Mouse (Mus musculus): Measurements from ENCODE around the gene Olfr1313. TPM values are rescaled to one million over a fixed set of nuclear protein-coding genes. Genes with fewer than 3 reads are reported as not detected.

Olfr1313 gene
- polyA plus RNA-seq (2012; rRNA removed): not detected in 2 replicates

DNA sequence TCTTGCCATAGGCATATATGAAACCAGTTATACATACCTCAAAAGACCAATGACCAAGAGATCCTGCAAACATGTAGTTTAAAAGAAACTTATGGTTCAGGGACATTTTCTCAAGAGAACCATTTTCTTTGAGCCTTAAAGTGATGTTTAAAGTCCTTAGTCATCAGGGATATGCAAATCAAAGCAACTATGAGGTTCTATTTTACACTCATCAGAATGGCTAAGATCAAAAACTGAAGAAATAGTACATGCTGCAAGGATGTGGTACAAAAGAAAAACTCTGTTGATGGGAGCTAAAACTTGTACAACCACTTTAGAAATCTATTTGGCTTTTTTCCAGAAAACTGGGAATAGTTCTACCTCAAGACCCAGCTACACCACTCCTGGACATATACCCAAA lies at the start of gene Olfr1313:
Gene Olfr1313 (minus strand): TSS at position 101 of the 400 bp plus-strand sequence.

DNA sequence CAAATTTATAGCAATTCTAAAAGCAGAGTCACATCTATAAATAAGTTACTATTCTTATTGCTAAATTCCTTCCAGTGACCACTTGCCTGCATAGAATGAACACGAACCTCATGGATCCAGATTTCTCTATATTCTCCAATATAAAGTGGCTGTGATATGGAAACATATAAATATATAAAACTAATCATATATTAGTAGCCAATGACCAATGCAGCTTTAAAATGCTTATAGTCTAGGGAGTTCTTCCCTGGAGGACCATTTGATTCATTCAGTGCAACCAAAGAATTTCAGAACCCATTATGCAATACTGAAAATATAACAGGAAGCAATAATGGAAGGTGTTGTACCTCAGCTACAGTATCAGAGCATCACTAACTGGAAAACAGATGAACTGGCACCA lies 37.7 kb upstream of the Olfr1313 start, which contains the start of gene Olfr1315-ps1:
Gene Olfr1315-ps1 (minus strand): TSS at position 101 of the 400 bp plus-strand sequence.

DNA sequence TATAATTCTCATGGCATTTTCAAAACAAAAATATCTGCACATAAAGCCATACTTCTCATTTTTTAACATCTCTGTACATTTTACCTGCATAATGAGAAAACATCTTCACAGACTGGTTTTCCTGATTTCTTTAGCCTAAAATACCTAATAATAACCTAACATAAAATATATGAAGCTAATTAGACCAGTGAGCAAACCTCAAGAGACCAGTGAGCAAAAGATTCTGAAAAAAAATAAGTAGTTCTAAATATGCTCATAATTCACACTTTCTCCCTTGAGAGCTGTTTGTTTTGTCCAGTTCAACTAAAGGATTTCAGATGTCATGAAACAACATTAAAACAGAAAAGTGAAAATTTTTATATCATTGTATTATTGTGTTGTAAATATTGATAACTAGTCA lies 19.0 kb upstream of the Olfr1313 start, which contains the start of gene Olfr1314:
Gene Olfr1314 (minus strand): TSS at position 101 of the 400 bp plus-strand sequence.

DNA sequence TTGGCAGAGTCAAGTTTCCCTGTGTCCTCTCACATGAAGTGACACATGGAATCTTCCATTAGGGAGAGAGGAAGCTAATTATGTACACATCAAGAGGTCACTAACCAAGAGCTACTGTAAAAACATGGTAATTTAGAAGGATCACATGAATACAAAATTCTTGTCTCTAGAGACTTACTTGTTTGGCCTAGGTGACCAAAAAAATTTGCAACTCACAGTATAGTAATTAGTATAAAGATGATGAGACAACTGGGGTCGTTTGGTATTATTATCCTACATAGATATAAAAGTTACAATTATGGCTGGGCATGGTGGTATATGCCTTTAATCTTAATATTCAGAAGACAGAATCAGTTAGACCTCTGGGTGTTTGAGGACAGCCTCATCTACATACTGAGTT lies 27.5 kb downstream of the Olfr1313 start, which contains the start of gene Olfr1312:
Gene Olfr1312 (minus strand): TSS at position 101 of the 400 bp plus-strand sequence.

DNA sequence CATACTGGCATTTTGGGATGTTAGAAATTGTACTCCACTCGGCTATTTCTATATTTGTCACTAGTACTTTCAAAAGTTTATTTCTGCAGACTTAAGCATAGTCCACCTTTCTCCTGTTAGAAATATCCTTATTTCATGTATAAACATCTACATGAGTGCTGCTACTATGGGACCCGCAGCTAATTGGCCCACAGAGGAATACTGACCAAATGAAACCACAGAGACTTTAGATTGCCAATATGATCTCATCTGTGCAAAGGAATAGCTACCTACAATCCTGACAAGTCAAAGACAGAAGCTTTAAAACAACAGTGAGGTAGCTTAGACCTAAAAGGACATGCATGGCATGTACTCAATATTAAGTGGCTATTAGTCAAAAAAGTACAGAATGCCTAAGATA lies 53.3 kb downstream of the Olfr1313 start, which contains the start of gene Olfr1311:
Gene Olfr1311 (minus strand): TSS at position 101 of the 400 bp plus-strand sequence.

Other genes starting within 250 kb of the Olfr1313 start
- not detected in 2 replicates for gene Olfr1305, start 200.7 kb downstream of the Olfr1313 start, polyA plus RNA-seq (2012; rRNA removed)
- not detected in 2 replicates for gene Olfr1306, start 161.6 kb downstream of the Olfr1313 start, polyA plus RNA-seq (2012; rRNA removed)
- gene Olfr1307, start 128.4 kb downstream of the Olfr1313 start, polyA plus RNA-seq (2012; rRNA removed): not detected in 2 replicates
- not detected in 2 replicates for gene Olfr1308, start 112.9 kb downstream of the Olfr1313 start, polyA plus RNA-seq (2012; rRNA removed)
- not detected in 2 replicates for gene Olfr1309, start 87.6 kb downstream of the Olfr1313 start, polyA plus RNA-seq (2012; rRNA removed)
- not detected in 2 replicates for gene Olfr1310, start 65.1 kb downstream of the Olfr1313 start, polyA plus RNA-seq (2012; rRNA removed)
- gene Olfr1311, start 53.4 kb downstream of the Olfr1313 start, polyA plus RNA-seq (2012; rRNA removed): not detected in 2 replicates
- gene Olfr1312, start 27.6 kb downstream of the Olfr1313 start, polyA plus RNA-seq (2012; rRNA removed): not detected in 2 replicates
- gene Olfr1314, start 18.9 kb upstream of the Olfr1313 start, polyA plus RNA-seq (2012; rRNA removed): not detected in 2 replicates
- gene Olfr1315-ps1, start 37.6 kb upstream of the Olfr1313 start, polyA plus RNA-seq (2012; rRNA removed): not detected in 2 replicates
- not detected in 2 replicates for gene Olfr1316, start 57.1 kb upstream of the Olfr1313 start, polyA plus RNA-seq (2012; rRNA removed)
- not detected in 2 replicates for gene Olfr1317, start 62.5 kb upstream of the Olfr1313 start, polyA plus RNA-seq (2012; rRNA removed)
- not detected in 2 replicates for gene Olfr1318, start 76.4 kb upstream of the Olfr1313 start, polyA plus RNA-seq (2012; rRNA removed)
- 68.9 and 103 TPM in 2 replicates for gene Lpcat4, start 161.6 kb upstream of the Olfr1313 start, polyA plus RNA-seq (2012; rRNA removed)
- not detected in 2 replicates for gene Nutm1, start 181.4 kb upstream of the Olfr1313 start, polyA plus RNA-seq (2012; rRNA removed)
- 29.9 and 30.3 TPM in 2 replicates for gene Nop10, start 184.1 kb upstream of the Olfr1313 start, polyA plus RNA-seq (2012; rRNA removed)
- gene Slc12a6, start 188.0 kb upstream of the Olfr1313 start, polyA plus RNA-seq (2012; rRNA removed): 18.2 and 19.2 TPM in 2 replicates
- gene Gm21985, start 188.5 kb upstream of the Olfr1313 start, polyA plus RNA-seq (2012; rRNA removed): not detected in 2 replicates